Mouse (Mus musculus) fat pad, adult 2 months (tissue): Measurements from ENCODE around the gene Cklf.

Experiments used
- DNase-seq: peaks from one replicate; pipeline ENCODE4 v3.0.0-alpha.2; 2011; ENCODE audit warnings: low read depth, low spot score; ENCODE audit errors: extremely low read depth

The Cklf gene

DNA sequence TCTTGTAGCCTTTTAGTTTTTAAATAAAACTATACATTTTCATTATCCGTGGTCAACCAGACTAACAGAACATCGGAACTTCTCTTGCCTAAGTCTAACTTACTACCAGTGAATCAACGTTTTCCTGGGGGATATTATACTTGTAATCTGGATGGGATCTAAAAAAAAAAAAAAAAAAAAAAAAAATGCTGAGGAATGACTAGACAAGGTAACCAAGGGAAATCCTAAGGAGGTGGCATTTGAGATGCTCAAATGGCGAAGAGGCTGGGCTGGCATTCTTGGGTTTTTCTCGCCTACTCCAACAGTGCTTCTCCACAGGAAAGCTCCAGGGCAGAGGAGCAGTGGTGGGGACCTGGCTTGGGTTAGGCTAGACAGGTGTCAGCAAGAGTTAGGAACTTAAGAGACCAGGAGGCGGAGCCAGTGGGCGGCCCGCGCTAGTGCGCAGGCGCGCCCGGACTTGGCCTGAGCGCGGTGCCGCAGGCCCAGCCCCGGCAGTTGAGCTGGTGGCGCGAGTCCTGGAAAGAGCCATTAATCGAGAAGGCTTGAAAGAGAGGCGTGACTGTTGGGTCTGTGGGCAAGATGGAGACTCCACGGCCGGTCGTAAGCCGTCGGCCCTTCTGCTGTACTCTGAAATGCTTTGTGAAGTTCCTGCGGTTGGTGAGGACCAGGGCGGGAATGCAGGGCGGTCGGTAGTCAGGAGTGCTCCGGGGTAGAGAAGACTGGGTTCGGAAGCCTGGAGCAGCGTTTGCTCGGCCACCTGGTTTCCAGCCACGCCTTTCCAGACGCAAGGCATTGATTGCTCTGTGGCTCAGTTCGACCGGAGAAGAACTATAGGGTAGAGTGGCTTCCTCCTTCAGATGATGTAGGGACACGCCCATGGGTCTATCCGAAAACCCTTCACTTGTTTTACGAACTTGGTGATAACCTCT is at the start of gene Cklf:
Gene Cklf, plus strand, starts transcription at position 423 of the 929 bp plus-strand sequence.
- no peak for DNase-seq

DNA sequence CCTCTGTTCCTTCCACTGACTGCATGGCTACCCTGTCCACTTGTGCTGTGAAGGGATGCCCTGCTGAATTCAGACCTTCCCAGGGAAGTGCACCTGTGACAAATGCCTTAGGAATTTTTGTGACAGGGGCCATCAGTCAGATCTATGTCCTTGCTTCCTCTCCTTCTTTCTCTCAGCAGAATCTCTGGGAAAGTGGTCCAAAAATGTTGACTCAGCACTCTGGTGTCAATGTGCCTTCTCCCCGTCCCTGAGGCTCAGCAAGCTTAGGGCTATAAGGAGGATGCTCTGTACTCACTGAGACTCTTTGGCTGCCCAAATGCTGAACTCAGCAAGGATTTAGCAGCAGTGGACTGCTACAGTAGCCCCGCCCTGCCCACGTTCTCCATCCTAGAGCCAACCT is 49.0 kb upstream of the Cklf start:
- DNase-seq: no peak

DNA sequence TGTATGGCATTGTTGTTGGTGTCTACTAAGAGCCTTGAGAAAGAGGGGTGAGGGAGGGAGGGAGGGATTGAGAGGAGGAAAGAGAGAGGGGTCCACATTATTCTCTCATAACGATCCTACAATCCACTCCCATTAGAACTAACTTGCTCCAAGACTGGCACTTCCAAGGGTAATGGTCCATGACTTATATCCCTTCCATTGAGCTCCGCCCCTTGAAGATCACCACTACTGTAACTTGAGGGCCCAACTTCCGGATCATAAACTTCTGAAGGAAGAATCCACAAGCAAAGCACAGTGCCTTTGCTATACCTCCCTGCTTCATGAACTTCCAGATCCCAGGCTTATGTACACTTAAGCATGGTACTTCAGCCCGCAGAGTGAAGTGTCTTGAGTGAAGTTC is 48.3 kb upstream of the Cklf start:
- no peak for DNase-seq

DNA sequence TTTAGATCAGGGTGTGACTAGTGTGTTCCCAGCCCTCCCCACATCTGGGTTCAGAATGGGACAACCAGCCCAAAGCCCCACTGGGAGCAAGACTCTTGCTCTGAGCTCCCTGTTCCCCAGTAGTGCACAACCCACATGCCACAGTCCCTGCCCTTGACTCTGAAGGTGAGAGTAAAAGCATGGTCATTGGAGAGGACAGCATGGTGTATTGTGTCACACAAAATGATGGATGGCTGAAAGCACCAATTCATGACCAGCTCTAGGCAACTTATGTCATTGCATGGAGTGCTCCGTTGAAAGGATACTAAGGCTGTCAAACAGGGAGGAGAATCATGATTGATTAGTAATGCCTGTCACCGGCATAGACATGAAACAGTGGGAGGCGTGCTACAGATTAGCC is 45.4 kb upstream of the Cklf start:
- DNase-seq: no peak

DNA sequence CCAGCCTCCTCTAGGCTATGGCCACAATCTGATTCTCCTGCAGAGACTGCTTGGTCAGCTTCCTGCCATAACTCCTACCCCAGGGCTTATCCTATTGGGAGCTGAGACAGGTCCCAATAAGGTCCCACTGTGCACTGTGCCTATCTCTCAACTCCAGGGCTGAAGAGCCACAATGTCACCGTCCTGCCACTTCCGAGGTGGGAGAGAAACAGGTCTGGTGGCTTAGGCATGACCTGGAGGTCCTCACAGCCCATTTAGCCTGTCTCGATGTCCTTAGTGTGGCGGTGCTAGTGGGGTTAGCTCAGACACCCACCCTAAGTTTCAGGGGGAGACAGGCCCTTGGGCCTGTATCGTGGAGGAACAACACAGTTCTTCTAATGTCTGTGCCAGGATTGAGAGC is 33.1 kb upstream of the Cklf start:
- no peak for DNase-seq

DNA sequence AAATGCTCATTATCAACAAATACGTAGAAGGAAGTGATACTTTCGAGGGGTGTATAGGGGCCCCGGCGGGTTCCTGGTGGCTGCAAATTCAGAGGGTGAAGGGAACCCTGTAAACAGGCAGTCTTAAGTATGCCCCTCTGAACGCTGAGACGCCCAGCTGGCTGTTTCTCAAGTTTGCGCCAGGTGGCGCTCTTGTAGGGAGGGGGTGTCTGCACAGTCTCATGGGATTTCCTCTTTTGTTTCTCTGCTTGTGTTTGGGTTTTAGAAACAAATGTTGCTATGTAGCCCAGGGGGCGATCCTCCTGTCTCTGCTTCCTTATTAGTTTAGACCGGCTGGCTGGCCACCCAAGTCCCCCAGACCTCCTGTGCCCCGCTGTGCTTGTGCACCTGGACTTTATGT is 31.6 kb upstream of the Cklf start:
- DNase-seq: no peak

DNA sequence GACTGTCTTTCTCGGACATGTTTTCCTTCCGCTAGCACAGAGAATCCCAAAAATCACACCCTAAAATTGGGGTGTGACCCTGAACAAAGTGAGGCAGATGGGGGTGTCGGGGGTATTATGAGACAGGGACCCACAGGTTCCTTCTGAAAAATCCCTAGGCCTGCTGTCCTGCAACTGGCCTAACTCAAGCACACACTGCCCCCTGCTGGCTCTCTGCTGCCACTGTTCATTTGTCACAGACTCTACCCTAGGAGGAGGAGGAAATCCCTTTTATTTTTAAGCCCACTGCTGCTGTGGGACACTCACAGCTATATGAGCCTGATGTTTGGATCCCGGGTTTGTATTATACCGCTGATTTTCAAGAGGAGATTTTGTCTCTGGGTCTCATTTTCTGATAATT is 30.9 kb upstream of the Cklf start:
- DNase-seq: no peak

DNA sequence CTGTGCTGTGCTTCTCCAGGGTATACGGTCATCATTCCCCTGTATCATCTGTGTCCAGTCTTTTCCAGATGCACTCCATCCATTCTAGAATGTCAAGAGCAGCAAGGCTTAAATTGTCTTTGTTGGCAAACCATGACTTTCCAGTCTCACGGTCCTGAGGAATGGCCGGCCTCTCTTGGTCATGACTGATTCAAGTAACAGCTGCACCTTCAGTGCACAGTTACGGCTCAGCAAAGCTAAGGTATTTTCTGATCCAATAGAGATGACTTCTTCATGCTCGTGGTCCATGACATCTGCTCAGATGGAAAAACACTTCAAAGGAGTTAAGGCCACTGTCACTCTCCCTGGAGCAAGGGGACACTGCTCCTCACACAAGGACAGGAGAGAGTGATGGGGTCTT is 23.6 kb upstream of the Cklf start:
- DNase-seq: no peak

DNA sequence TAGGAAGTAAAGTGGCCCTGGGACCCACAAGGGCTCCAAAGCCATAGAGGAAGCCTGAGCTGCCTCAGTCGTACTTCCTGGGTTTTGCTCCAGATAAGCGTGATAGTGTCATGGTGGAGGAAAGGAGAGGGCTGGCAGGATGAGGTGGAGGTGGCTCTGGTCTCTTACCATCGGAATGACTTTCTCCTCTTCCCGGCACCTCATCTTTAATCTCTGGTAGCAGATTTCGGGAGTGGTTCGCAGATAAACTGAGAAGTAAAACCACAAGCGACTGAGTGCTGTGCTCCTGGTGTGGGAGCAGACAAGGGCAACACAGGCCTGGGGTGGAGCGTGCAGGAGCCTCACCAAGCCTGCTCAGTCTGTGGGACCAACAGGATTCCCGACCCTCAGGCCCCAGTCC is 20.3 kb upstream of the Cklf start:
- DNase-seq: no peak

DNA sequence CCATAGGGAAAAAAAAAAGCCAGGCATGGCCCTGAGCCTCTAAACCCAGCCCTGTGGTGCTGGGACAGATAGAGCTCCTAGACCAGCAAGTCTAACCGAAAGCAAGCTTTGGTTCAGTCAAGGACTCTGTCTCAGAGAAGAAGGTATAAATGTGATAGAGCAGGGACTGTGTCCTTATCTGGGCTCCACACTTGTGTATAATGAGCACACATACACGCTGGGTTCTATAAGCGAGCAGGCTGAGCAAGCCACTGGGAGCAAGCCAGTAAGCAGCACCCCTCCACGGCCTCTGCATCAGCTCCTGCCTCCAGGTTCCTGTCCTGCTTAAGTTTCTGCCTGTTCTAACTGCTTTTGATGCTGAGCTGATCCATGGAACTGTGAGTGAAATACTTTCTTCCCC is 18.6 kb upstream of the Cklf start:
- DNase-seq: no peak

DNA sequence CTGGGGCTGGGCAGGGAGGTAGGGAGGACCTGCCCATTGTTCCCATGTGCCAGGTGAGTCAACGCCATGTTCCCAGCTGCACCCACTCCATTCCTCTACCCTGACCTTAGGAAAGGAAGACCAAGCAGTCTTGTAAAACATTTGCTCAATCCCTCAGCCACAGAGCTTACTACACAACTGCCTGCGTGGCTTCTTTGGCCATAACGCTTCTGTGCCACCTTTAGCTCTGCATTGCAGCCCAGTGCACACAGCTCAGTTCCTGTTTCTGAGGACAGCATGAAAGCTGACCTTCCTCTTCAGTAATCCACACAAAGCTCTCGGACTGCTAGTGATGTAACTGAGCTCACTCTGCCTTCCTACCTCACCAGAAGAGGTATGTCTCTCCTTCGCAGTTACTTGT is 17.7 kb upstream of the Cklf start:
- no peak for DNase-seq

DNA sequence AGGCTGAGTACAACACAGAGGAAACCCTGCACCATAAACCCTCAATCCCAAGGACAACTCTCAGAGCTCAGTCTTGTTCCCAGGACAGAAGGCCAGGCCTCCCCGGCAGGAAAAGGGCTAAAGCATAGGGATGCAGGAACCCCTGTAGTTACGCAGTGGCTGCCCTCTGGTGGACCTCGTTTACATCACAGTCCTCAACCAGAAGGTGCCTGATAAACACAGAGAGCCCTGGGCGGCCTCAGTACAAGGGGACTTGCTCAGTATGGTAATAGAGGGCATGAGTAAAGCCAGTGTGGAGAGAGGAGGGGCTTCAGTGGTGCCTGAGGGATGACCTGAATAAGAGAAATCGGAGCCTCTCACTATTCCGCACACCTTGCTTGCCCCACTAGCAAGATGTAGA is 16.1 kb upstream of the Cklf start:
- DNase-seq: no peak

DNA sequence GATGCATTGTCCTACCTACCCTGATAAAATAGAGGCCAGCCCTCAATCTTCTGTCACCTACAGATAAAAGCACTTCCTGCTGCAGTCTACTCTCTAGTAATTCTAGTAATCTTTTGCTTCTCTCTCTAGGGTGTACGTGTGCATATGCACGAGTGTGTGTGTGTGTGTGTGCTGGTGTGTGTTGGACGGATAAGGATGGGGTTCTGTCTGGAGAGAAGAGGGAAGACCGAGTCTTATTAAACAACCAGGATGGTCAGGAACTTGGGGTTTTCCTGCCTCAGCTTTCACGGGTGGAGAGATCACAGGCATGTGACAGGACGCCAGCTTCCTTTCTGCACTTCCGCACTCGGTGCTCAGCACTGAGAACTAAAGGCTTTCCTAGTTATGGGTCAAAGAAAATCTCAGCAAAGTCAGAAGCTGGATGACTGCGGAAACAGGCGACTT is 11.2 kb upstream of the Cklf start:
- no peak for DNase-seq

DNA sequence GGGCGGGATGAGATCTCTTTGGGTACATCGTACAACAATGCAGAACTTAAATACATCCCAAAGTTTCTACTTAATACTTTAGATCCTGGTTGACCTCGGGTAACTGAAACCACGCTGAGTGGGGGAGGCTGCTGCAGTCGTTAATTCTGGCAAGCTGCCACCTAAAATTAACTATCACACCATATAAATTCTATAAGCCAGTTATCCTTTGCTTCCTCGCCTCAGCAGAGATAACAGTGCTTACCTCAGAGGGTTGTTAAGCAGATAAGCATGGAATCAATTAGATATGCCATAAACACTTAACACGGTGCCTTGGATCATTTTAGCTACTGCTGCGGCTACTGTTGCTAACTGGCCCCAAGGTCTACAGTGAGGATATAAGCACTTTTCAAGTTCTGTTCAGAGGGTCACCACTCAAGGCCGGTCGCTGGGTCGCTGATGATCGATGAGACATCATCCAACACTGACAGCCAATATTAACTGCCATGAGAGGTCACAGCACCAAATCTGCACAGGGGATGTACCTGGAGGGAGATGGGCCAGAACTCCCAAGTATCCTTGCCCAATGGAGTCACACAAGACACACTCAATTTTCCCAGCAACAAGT is 8.5 kb upstream of the Cklf start:
- no peak for DNase-seq

DNA sequence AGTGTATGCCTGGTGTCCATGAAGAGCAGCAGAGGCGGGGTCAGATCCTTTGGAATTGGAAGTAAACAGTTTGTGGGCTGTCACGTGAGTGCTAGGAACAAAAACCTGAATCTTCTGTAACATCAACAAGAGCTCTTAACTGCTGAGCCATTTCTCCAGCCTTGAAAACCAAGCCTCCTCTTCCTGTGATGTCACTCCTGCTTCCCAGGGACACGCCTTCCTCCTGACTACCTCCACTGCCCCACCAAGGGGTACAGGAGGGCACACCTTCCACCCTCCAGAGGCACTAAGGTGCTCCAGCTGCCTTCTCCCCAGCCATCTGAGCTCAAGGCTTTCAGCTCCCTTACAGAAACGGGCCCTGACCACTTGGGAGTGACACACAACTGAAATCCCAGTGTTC is 4.0 kb upstream of the Cklf start:
- DNase-seq: no peak

DNA sequence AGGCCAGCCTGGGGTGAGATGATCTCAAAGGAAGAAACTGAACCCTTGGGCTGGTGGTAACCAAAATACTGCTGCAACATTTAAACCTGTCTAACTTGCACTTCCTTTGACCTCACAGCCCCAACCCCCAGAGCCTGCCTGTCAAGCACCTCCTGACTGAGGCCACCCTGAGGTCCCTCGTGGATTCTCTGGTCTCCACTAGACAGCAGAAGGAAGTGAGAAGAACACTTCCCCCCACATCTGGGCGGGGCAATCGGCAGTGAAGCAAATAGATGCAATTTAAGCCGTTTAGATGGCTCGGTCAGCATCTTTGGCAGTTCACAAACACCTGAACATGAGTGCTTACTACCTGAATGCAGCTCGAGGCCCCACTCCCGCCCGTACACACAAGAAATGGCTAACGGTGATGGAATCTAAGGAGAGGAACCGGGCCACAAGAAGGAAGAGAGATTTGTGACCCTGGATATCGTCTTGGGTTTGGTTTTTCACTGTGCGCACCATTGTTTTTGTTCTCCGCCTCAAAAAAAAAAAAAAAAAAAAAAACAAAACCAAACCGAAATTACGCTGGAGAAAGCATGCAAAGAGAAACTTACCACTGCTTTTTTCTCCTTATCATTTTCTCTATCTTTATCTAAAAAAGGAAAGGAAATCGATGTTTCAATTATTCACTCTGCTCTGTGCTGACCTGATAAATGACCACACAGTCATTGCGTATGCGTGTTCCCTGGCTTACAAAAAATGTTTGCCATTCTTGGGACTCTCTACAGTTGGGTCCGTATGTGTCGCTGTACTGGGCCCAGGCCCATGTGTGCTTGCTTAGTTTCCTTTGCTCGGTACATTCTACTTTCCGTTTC is 3.4 kb upstream of the Cklf start:
- DNase-seq: no peak

DNA sequence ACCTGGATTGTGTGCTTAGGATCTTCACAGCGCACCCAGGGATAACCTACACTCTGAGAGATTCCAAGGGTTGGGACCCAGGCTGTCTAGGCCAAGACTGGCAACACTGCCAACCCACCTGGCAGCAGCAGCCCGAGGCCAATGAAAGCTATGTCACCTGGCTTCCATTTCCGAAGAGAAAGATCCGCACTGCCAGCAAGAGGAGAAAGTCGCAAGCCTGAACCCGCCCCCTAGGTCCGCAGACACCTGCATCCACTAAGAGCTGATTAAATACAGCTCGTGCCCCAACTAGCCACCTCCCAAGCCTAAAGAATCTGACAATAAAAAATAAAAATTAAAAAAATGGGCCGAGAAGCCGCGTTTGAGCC is 2.8 kb upstream of the Cklf start:
- DNase-seq: no peak

DNA sequence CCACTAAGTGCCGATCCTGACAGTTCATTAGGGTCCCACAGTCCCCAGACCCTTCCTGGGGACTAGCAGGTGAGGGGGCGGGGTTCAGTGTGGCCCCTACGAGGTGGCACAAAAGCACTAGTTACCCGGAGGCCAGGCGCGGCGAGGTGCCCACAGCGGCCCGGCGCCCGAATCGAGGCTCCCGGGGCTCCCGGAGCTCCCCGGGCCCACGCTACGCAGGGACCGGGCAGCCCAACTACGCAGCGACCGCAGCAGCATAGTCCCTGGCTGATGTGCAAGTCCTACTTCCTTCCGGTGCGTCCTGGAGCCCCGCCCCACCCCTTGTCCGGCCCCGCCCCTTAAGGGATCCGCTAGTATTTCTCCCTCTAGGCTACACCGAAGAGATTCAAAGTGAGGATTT is 2.4 kb upstream of the Cklf start, which contains the start of gene Tk2:
Gene Tk2, minus strand, starts transcription at position 283 of the 400 bp plus-strand sequence.
- DNase-seq: no peak

DNA sequence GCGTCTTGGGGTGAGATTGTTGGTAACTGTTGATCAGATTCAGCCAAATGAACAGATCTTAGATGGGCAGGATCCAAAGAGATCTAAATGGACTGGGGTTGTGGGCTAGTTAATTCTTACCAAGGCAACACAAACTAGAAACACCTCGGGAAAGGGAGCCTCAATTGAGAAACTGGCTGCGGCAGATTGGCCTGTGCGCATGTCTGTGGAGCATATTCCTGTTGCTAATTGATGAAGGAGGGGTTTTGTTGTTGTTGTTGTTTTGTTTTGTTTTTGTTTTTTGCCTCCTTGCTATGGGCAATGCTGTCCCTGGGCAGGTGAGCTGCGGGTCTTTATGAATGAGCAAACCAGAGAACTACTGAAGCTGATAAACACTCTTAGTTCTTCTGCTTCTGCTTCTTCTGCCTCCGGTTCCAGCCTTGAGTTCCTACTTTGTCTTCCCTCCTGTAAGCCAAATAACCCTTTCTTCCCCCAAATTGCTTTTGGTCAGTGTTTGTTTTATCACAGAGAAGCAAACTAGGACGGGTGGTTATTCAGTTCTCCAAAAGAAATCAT is 1.1 kb upstream of the Cklf start:
- DNase-seq: no peak

DNA sequence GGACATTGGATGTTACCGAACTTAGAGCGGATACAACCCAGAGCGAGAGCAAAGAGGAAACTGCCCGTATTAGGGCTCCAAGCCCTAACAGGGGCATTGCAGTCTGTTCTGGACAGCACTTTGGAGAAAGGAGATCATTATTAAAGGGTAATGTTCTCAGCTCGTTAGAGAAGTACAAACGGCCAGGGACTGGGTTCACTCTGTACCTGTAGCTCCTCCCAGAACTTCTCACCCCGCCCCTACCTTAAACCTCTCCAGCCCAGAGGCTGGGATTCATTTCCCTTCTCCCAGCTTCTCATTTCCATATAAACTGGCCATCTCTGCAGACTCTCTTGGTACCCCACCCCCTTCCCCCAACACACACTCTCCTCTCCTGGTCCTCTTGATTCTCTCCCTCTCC is 800 bp downstream of the Cklf start:
- no peak for DNase-seq

DNA sequence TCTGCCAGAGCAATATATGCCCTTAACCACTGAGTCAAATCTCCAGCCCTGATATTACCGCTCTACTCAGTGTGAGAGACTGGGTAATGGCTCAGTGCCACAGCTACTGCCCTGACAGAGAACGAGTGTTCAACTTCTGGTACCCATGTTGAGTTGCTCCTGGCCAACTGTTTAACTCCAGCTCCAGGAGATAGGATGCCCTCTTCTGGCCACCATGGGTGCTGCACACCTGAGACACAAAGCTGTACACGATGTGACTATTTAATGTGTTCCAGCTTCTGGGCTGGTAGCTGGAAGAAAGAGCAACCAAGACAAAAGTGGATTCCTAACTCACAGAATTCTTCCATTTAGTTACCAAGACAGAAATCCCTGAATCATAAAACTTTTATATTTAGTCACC is 2.4 kb downstream of the Cklf start:
- no peak for DNase-seq
